Mouse (Mus musculus): Measurements from ENCODE around the gene Slco3a1. TPM values are rescaled to one million over a fixed set of nuclear protein-coding genes. Genes with fewer than 3 reads are reported as not detected.

The Slco3a1 gene
- polyA plus RNA-seq, 2 experiments: 0.69 to 1.1 TPM

DNA sequence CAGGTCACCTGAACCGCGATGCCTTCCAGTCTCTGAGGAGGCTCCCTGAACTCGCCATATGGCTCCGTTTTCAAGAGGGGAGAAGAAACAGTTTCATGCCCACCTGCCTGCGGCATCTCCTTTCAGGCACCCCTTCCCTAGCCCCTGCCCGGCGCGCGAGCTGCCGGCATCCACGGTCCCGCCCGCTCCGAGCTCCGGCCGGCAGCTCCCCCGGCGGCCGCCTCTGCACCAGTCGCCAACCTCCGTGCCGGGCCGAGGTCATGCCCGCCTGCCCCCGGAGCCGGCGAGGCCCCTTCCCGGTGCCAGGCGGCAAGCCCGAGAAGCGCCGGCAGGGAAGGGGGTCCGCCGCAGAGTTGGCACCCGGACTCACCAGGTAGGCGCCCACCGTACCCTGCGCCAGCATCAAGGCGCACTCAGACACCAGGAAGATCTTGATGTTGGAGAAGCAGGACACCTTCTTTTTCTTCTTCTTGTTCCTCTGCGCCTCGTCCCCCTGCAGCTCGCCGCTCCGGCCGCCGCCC, 479 bp downstream of the Slco3a1 start:
- 1% methylated on average over 46 of the region's 46 CpGs for whole genome bisulfite sequencing (ENCODE audit: insufficient replicate concordance)
- ATAC-seq (ENCODE audit: insufficient read depth): peak; percentile 21; the same call in 1 of the 2 replicates
- Histone ChIP-seq H3K27ac (no peak overlapping the region), H3K9ac (replicated peaks) (no peak overlapping the region), H3K9me3 (ENCODE audit: control insufficient read depth, low read length) (no peaks in the 10 kb centered on the region), H3K4me3 (ENCODE audit: insufficient read depth in 1 of 2, low read depth in 2 of 2, low read length in 2 of 2) (peak overlapping the region; percentile 38 to 55), H3K27me3 (ENCODE audit: control insufficient read depth, insufficient read depth, low read length) (peaks cover 35% of the 10 kb centered on the region), H3K4me2 (ENCODE audit: low read depth) (peak overlapping the region; percentile 67), H3K36me3 (replicated peaks; ENCODE audit: control insufficient read depth, insufficient read depth, low read depth) (no peaks in the 10 kb centered on the region), H3K4me1 (replicated peaks; ENCODE audit: control insufficient read depth in 2 of 2, insufficient read depth in 2 of 2, low read length in 1 of 2) (peaks cover 0 to 4% of the 10 kb centered on the region in 2 experiments; a peak in 1 of 4 replicates)
- TF ChIP-seq CTCF (IDR thresholded peaks at IDR 0.05; ENCODE audit: low read depth): no peak
- no peak for DNase-seq (ENCODE audit: low read depth in 3 of 3, low spot score in 3 of 3)

DNA sequence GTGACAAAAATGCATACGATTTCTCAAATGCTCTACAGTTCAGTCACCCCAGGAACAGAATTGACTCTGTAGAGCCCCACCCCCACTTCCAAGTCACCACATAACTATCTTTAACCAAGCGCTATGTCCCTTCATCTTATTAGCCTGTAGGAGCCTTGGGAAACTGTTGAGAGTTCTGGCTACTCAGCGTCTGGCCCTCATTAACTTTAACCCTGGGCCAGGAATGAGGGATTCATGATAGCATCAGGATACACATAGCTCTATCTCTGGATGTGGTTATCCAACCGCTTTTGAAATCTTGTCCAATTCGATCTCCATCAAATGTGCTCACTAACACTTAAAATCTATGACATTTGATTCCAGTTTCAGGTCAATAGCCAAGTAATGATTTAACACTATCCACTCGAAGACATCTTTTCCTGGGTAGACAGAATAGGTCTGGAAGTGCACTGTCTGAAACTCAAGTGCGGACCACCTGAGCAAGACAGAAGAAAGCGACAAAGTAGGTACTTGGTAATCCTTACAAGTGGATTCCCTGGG, 1.4 kb downstream of the Slco3a1 start:
- Histone ChIP-seq H3K4me3 (ENCODE audit: insufficient read depth in 1 of 2, low read depth in 2 of 2, low read length in 2 of 2) (0 out of 4 replicates have a peak overlapping the region, but pooled peaks of 1 of the 2 experiments have one; percentile 55), H3K4me2 (ENCODE audit: low read depth) (no peak overlapping the region), H3K27me3 (ENCODE audit: control insufficient read depth, insufficient read depth, low read length) (peaks cover 35% of the 10 kb centered on the region), H3K9me3 (ENCODE audit: control insufficient read depth, low read length) (no peaks in the 10 kb centered on the region), H3K4me1 (replicated peaks; ENCODE audit: control insufficient read depth in 2 of 2, insufficient read depth in 2 of 2, low read length in 1 of 2) (peaks cover 0 to 4% of the 10 kb centered on the region in 2 experiments; a peak in 1 of 4 replicates), H3K36me3 (replicated peaks; ENCODE audit: control insufficient read depth, insufficient read depth, low read depth) (no peaks in the 10 kb centered on the region), H3K27ac (no peak overlapping the region), H3K9ac (replicated peaks) (no peak overlapping the region)
- ATAC-seq (ENCODE audit: insufficient read depth): no peak
- no peak for DNase-seq (ENCODE audit: low read depth in 3 of 3, low spot score in 3 of 3)
- WGBS (ENCODE audit: insufficient replicate concordance): 31% methylated on average over 8 of the region's 8 CpGs
- TF ChIP-seq EP300 (IDR thresholded peaks at IDR 0.05; ENCODE audit: low read depth) (no peak), CTCF (IDR thresholded peaks at IDR 0.05; ENCODE audit: low read depth) (no peak)

DNA sequence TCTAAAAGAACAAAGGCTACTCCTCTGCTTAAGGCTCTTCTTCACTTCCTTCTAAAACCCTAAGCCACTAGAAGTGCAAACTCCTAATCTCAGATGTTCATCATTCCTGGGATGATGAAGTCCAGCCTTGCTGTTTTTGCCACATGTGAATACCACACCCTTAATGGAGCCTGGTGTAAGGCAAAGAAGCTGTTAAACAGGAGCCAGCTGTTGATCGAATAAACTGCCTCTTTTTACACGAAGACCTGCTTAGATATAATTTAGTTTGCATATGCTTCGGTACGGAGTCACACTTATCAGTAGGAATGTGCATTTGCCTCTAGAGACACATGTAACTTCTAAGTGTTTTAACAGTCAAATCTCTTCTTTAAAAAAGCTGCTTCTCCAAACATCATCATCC, 2.0 kb downstream of the Slco3a1 start:
- DNase-seq (ENCODE audit: low read depth in 3 of 3, low spot score in 3 of 3) (no peak), ATAC-seq (ENCODE audit: insufficient read depth) (no peak)
- no peaks in the 10 kb centered on the region for H3K36me3 ChIP-seq (replicated peaks; ENCODE audit: control insufficient read depth, insufficient read depth, low read depth)
- no peaks in the 10 kb centered on the region for H3K9me3 ChIP-seq (ENCODE audit: control insufficient read depth, low read length)
- H3K4me1 ChIP-seq (replicated peaks; ENCODE audit: control insufficient read depth in 2 of 2, insufficient read depth in 2 of 2, low read length in 1 of 2): peaks cover 0 to 4% of the 10 kb centered on the region in 2 experiments; a peak in 1 of 4 replicates
- H3K27ac ChIP-seq: no peak overlapping the region
- no peak overlapping the region for H3K9ac ChIP-seq (replicated peaks)
- H3K4me2 ChIP-seq (ENCODE audit: low read depth): no peak overlapping the region
- 38% methylated on average over 4 of the region's 4 CpGs for WGBS (ENCODE audit: insufficient replicate concordance)
- no peak overlapping the region for H3K4me3 ChIP-seq (ENCODE audit: insufficient read depth in 1 of 2, low read depth in 2 of 2, low read length in 2 of 2)
- TF ChIP-seq CTCF (IDR thresholded peaks at IDR 0.05; ENCODE audit: low read depth) (no peak), EP300 (IDR thresholded peaks at IDR 0.05; ENCODE audit: low read depth) (no peak)
- peaks cover 35% of the 10 kb centered on the region for H3K27me3 ChIP-seq (ENCODE audit: control insufficient read depth, insufficient read depth, low read length)

DNA sequence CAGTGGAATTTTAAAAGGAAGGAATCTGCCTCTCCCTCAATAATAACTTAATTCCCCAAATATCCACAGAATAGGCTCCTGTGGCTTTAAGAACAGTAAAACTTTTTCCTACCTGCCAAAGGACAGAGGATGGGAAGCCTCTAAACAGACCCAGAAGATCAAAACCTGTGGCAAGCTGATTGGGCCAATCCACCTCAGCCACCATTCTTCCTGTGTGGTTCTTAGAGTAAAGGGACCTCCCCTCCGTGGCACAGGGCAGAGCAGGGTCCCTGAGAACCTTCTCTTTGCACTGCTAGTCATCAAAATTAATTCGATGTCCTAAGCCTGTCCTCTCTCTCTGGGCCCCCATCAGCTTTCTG, 2.6 kb downstream of the Slco3a1 start:
- Histone ChIP-seq H3K27ac (no peak overlapping the region), H3K27me3 (ENCODE audit: control insufficient read depth, insufficient read depth, low read length) (peaks cover 35% of the 10 kb centered on the region), H3K4me2 (ENCODE audit: low read depth) (no peak overlapping the region), H3K9ac (replicated peaks) (no peak overlapping the region), H3K4me3 (ENCODE audit: insufficient read depth in 1 of 2, low read depth in 2 of 2, low read length in 2 of 2) (no peak overlapping the region), H3K4me1 (replicated peaks; ENCODE audit: control insufficient read depth in 2 of 2, insufficient read depth in 2 of 2, low read length in 1 of 2) (peaks cover 0 to 4% of the 10 kb centered on the region in 2 experiments; a peak in 1 of 4 replicates), H3K36me3 (replicated peaks; ENCODE audit: control insufficient read depth, insufficient read depth, low read depth) (no peaks in the 10 kb centered on the region), H3K9me3 (ENCODE audit: control insufficient read depth, low read length) (no peaks in the 10 kb centered on the region)
- no peak for TF ChIP-seq EP300 (IDR thresholded peaks at IDR 0.05; ENCODE audit: low read depth)
- no peak for TF ChIP-seq CTCF (IDR thresholded peaks at IDR 0.05; ENCODE audit: low read depth)
- WGBS (ENCODE audit: insufficient replicate concordance): 25% methylated on average over 2 of the region's 2 CpGs
- ATAC-seq (ENCODE audit: insufficient read depth) (no peak), DNase-seq (ENCODE audit: low read depth in 3 of 3, low spot score in 3 of 3) (no peak)

DNA sequence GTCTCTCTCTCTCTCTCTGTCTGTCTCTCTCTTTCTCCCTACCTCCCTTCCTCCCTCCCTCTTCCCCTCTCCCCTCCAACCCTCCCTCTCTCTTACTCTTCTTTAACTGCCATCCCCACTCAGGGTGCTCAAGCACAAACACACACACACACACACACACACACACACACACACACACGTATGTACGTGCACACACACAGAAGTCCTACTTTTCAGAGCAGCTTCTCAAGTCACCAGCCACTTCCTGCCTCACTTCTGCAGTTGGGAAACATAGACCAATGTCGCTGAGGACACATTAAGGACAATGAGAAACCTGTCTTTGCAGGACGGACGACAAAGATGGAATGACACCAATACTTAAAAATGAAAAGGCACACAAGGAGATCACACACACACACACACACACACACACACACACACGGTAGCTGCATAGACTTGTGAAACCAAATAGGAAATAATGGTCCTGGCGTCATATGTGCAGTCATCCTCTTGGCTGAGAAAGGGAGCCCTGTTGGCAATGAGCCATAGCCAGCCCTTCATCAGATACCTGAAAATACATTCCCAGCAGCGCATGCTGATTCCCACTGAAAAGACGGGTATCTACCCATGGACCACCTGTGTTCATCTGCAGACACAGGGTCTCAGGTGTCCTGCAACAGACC, 3.1 kb downstream of the Slco3a1 start:
- Histone ChIP-seq H3K4me1 (replicated peaks; ENCODE audit: control insufficient read depth in 2 of 2, insufficient read depth in 2 of 2, low read length in 1 of 2) (peaks cover 0 to 4% of the 10 kb centered on the region in 2 experiments; a peak in 1 of 4 replicates), H3K9ac (replicated peaks) (no peak overlapping the region), H3K4me3 (ENCODE audit: insufficient read depth in 1 of 2, low read depth in 2 of 2, low read length in 2 of 2) (no peak overlapping the region), H3K4me2 (ENCODE audit: low read depth) (no peak overlapping the region), H3K27me3 (ENCODE audit: control insufficient read depth, insufficient read depth, low read length) (peaks cover 35% of the 10 kb centered on the region), H3K36me3 (replicated peaks; ENCODE audit: control insufficient read depth, insufficient read depth, low read depth) (no peaks in the 10 kb centered on the region), H3K9me3 (ENCODE audit: control insufficient read depth, low read length) (no peaks in the 10 kb centered on the region), H3K27ac (no peak overlapping the region)
- ATAC-seq (ENCODE audit: insufficient read depth) (no peak), DNase-seq (ENCODE audit: low read depth in 3 of 3, low spot score in 3 of 3) (no peak)
- WGBS (ENCODE audit: insufficient replicate concordance): 37% methylated on average over 9 of the region's 9 CpGs
- TF ChIP-seq CTCF (IDR thresholded peaks at IDR 0.05; ENCODE audit: low read depth) (no peak), EP300 (IDR thresholded peaks at IDR 0.05; ENCODE audit: low read depth) (no peak)
